Mouse (Mus musculus): Measurements from ENCODE around the gene Ripor1. TPM values are rescaled to one million over a fixed set of nuclear protein-coding genes. Genes with fewer than 3 reads are reported as not detected.

Gene Ripor1
- total and polyA plus RNA-seq, 3 experiments = 0.24 to 7.2 (median 1.7) TPM

DNA sequence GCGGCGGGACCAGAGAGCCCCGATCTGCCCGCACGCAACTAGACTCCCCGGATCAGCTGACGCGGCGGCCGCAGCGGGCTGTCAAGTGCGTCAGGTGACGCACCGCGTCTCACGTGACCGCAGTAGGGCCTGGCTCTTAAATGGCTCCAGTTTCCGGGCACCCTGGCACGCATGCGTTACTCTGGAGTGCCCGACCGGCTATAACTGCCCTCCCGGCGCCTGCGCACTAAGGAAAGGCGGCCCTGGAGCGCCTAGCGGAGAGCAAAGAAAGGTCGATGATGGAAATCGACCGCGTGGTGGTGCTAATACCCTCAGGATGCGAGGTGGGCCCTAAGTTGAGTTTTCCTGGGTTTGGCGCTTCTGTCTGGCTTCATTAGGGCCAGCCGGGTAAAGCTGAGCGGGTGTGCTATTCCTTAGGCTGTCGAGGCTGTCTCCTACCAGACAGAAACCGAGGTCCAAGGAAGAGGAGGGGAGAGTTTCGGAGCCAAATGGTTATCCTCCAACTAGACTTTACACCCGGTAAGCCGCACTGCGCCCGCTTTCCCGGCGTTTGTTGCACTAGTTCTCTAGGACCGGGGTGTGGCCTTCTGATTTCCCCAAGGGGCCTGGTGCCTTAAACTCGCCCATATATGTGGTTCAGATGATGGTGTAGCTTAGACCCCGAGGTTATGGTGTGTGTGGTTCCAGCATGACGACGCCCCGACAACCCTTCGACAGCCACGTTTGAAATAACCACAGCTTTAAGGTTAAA, 38.9 kb upstream of the Ripor1 start, which contains the start of gene Atp6v0d1 (continued):
- peak; percentile 99 for TF ChIP-seq NRF1 (IDR thresholded peaks at IDR 0.05; ENCODE audit: low read depth, low read length)
- TF ChIP-seq GABPA (IDR thresholded peaks at IDR 0.05; ENCODE audit: insufficient replicate concordance, low read depth, low read length) = no peak
- TF ChIP-seq CHD2 (IDR thresholded peaks at IDR 0.05; ENCODE audit: low read length) = no peak
- peak; percentile 87 for TF ChIP-seq ETS1 (conservative IDR thresholded peaks at IDR 0.05; ENCODE audit: low read depth, low read length)
- no peak for TF ChIP-seq POLR2AphosphoS2 (IDR thresholded peaks at IDR 0.05; ENCODE audit: low read depth, low read length)
- 0 out of 2 replicates have a peak, but pooled peaks have one; percentile 54 for TF ChIP-seq KAT2A (IDR thresholded peaks at IDR 0.05; ENCODE audit: insufficient replicate concordance, low read length)
- TF ChIP-seq IRF4 (IDR thresholded peaks at IDR 0.05; ENCODE audit: low read depth, low read length) = peak; percentile 63; the same call in 1 of the 2 replicates
- peak; percentile 74 for TF ChIP-seq HCFC1 (IDR thresholded peaks at IDR 0.05; ENCODE audit: low read depth, low read length)
- TF ChIP-seq USF2 (conservative IDR thresholded peaks at IDR 0.05; ENCODE audit: low read depth, low read length) = peak; percentile 96
- TF ChIP-seq TCF12 (IDR thresholded peaks at IDR 0.05; ENCODE audit: low read depth, low read length) = peak; percentile 70
- TF ChIP-seq ZKSCAN1 (IDR thresholded peaks at IDR 0.05; ENCODE audit: borderline replicate concordance, low read depth, low read length) = no peak
- TF ChIP-seq SMC3 (IDR thresholded peaks at IDR 0.05; ENCODE audit: low read depth, low read length) = peak; percentile 47
- no peak for TF ChIP-seq JUN (IDR thresholded peaks at IDR 0.05; ENCODE audit: insufficient read depth, low read depth, low read length)
- no peak for TF ChIP-seq MAZ (IDR thresholded peaks at IDR 0.05; ENCODE audit: low read depth, low read length)
- 0 out of 2 replicates have a peak, but pooled peaks have one; percentile 11 for TF ChIP-seq ZNF384 (IDR thresholded peaks at IDR 0.05; ENCODE audit: low read depth, low read length)
- TF ChIP-seq EP300 (IDR thresholded peaks at IDR 0.05; ENCODE audit: low read length) = 0 out of 2 replicates have a peak, but pooled peaks have one; percentile 20
- TF ChIP-seq JUND (conservative IDR thresholded peaks at IDR 0.05; ENCODE audit: low read depth, low read length) = no peak

DNA sequence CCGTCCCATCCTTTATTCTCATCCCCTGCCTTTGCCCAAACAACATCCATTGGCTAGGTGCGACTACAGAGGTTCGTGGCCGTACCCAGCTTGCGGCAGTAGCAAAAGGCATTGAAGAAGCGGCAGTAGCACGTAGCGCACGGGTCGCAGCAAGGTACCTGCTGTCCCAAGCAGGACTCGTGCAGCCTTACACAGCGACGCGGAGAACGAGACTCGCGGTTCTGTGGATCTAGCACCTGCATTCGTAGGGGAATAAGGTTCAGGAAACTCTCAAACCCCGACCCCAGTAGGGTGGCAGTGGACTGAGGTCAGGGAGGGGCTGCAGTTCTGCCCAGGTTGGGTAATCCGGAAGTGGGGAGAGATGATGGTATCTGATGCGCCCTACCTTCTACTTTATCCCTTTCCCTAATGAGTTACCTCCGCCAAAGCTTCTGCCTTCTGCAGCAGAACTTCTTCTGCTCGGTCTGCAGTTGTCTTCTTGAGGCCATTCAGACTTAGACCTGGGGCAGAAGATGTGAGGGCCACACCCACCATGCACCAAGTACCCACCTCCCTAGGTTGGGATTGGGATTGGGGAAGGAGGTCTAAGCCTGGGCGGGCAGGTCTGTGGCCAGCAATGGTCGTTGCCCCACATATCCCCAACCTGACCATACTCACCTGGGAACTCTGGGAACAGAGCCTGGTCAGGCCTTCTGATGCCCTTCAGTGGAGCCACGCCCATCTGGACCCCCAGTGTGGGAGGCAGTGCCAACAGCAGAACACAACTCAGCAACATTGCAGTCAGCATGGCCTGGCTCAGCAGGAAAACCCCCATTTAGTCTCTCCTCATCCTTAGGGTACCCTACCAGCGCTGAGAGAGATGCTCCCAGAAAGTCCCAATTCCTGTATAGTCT, 38.1 kb upstream of the Ripor1 start:
- H3K27ac ChIP-seq (ENCODE audit: insufficient read depth, low read depth) = no peak overlapping the region
- TF ChIP-seq TBP (conservative IDR thresholded peaks at IDR 0.05; ENCODE audit: low read depth, low read length) (no peak), NRF1 (IDR thresholded peaks at IDR 0.05; ENCODE audit: low read depth, low read length) (no peak), ZKSCAN1 (IDR thresholded peaks at IDR 0.05; ENCODE audit: borderline replicate concordance, low read depth, low read length) (no peak), JUND (conservative IDR thresholded peaks at IDR 0.05; ENCODE audit: low read depth, low read length) (no peak), EP300 (IDR thresholded peaks at IDR 0.05; ENCODE audit: low read length) (no peak), CHD1 (IDR thresholded peaks at IDR 0.05; ENCODE audit: low read depth, low read length) (no peak), MEF2A (IDR thresholded peaks at IDR 0.05; ENCODE audit: borderline replicate concordance, low read depth, low read length) (no peak), POLR2A (IDR thresholded peaks at IDR 0.05; ENCODE audit: low read depth, low read length) (no peak), BHLHE40 (IDR thresholded peaks at IDR 0.05; ENCODE audit: low read depth, low read length) (peak; percentile 33; the same call in 1 of the 2 replicates), KAT2A (IDR thresholded peaks at IDR 0.05; ENCODE audit: insufficient replicate concordance, low read length) (no peak), RCOR1 (conservative IDR thresholded peaks at IDR 0.05; ENCODE audit: low read depth, low read length) (no peak), MAFK (IDR thresholded peaks at IDR 0.05; ENCODE audit: insufficient replicate concordance, low read length) (no peak), ELF1 (IDR thresholded peaks at IDR 0.05; ENCODE audit: low read depth, low read length) (peak; percentile 73), CTCF (conservative IDR thresholded peaks at IDR 0.05 in 1 of 2, IDR thresholded peaks at IDR 0.05 in 1 of 2; ENCODE audit: low read depth in 2 of 2, low read length in 2 of 2) (no peak), ZC3H11A (IDR thresholded peaks at IDR 0.05; ENCODE audit: low read depth, low read length) (no peak), ZNF384 (IDR thresholded peaks at IDR 0.05; ENCODE audit: low read depth, low read length) (no peak), MYC (IDR thresholded peaks at IDR 0.05; ENCODE audit: low read depth, low read length) (no peak), IRF4 (IDR thresholded peaks at IDR 0.05; ENCODE audit: low read depth, low read length) (no peak)
- no peak for DNase-seq (ENCODE audit: extremely low read depth)

More for the DNA sequence above, 38.1 kb upstream of the Ripor1 start:
- Histone ChIP-seq H3K27me3 (replicated peaks) (no peaks in the 10 kb centered on the region), H3K79me2 (replicated peaks; ENCODE audit: control insufficient read depth, extremely low read depth, insufficient read depth, poor library complexity, severe bottlenecking) (no peaks in the 10 kb centered on the region), H3K9ac (ENCODE audit: insufficient read depth, low read depth) (peak overlapping the region; percentile 45), H3K4me3 (replicated peaks in 1 of 3; ENCODE audit: low read depth in 2 of 3, low read length in 2 of 3, poor library complexity in 1 of 3) (peak overlapping the region; percentile 46 to 90 (median 67)), H3K4me1 (ENCODE audit: control insufficient read depth in 1 of 2, insufficient read depth in 2 of 2) (peaks cover 4 to 31% of the 10 kb centered on the region in 2 experiments; a peak in 3 of 4 replicates), H3K4me2 (ENCODE audit: insufficient read depth, low read depth, poor library complexity, severe bottlenecking) (peak overlapping the region; percentile 39), H3K36me3 (replicated peaks in 1 of 2; ENCODE audit: control insufficient read depth in 1 of 2, insufficient read depth in 1 of 2, low read length in 1 of 2) (peaks cover 0 to 20% of the 10 kb centered on the region in 2 experiments), H3K9me3 (replicated peaks; ENCODE audit: low read length) (no peaks in the 10 kb centered on the region)
- in situ Hi-C loops (cut with MboI; ENCODE audit: low pct_ligation_motif_present, low pct_unique_long_range_greater_than_20kb, low sequenced_read_pairs) (no loop called here), dilution Hi-C loops (cut with MboI; ENCODE audit: extremely low pct_ligation_motif_present, extremely low pct_unique_long_range_greater_than_20kb, low sequenced_read_pairs) (no loop called here)

Measured in CH12.LX (cell line).